Mouse (Mus musculus): ENCODE results near the gene Bad. TPM values are rescaled to one million over a fixed set of nuclear protein-coding genes. Genes with fewer than 3 reads are reported as not detected.

Bad gene
- total RNA-seq, 2 experiments from 2014 or later: 48.6 to 54.5 TPM

Small RNA genes within 50 kb of the gene (microRNA-seq; reads per million reads assigned to microRNA genes)
- 2.2 reads per million for gene Mir6990

Other genes starting within 250 kb of the Bad start
- gene Rps6ka4, start 101.2 kb upstream of the Bad start, total RNA-seq (2021): 10 to 100 TPM; 30.0 to 30.7 TPM
- 1 to 10 TPM; 1.7 to 1.8 TPM for gene Ccdc88b, start 83.7 kb upstream of the Bad start, total RNA-seq (2021)
- 100 to 1,000 TPM in 1 of 2 experiments, 10 to 100 TPM in 1; 93.1 to 116 TPM for gene Trmt112, start 32.2 kb upstream of the Bad start, total RNA-seq (2021)
- gene Prdx5, start 31.8 kb upstream of the Bad start, total RNA-seq (2021): 100 to 1,000 TPM; 254 to 293 TPM
- 10 to 100 TPM; 33.6 to 50.9 TPM for gene Esrra, start 20.0 kb upstream of the Bad start, total RNA-seq (2021)
- not detected for gene Catsperz, start 16.5 kb upstream of the Bad start, total RNA-seq (2021)
- gene Kcnk4, start 7.3 kb upstream of the Bad start, total RNA-seq (2021): under 1 TPM; 0.16 to 0.20 TPM
- gene Gpr137, start 619 bp downstream of the Bad start, total RNA-seq (2021): 10 to 100 TPM; 49.1 to 49.9 TPM
- gene Ppp1r14b, start 33.1 kb downstream of the Bad start, total RNA-seq (2021): 100 to 1,000 TPM; 203 TPM
- 10 to 100 TPM; 41.8 to 44.5 TPM for gene Plcb3, start 34.6 kb downstream of the Bad start, total RNA-seq (2021)
- 100 to 1,000 TPM in 1 of 2 experiments, 10 to 100 TPM in 1; 93.3 to 103 TPM for gene Fkbp2, start 38.6 kb downstream of the Bad start, total RNA-seq (2021)
- 10 to 100 TPM; 92.0 to 95.7 TPM for gene Vegfb, start 45.8 kb downstream of the Bad start, total RNA-seq (2021)
- gene Dnajc4, start 50.7 kb downstream of the Bad start, total RNA-seq (2021): 10 to 100 TPM; 38.5 to 46.1 TPM
- gene Nudt22, start 54.3 kb downstream of the Bad start, total RNA-seq (2021): 10 to 100 TPM; 39.0 to 42.4 TPM
- gene Trpt1, start 54.3 kb downstream of the Bad start, total RNA-seq (2021): 10 to 100 TPM in 1 of 2 experiments, 1 to 10 TPM in 1; 8.2 to 16.8 TPM
- gene Fermt3, start 77.6 kb downstream of the Bad start, total RNA-seq (2021): 1 to 10 TPM; 6.9 TPM
- 100 to 1,000 TPM; 149 to 281 TPM for gene Stip1, start 98.1 kb downstream of the Bad start, total RNA-seq (2021)
- 10 to 100 TPM; 52.5 to 66.7 TPM for gene Macrod1, start 114.9 kb downstream of the Bad start, total RNA-seq (2021)
- gene Flrt1, start 163.9 kb downstream of the Bad start, total RNA-seq (2021): 1 to 10 TPM; 1.3 to 4.0 TPM

Data from adrenal gland, postnatal 36 days (tissue).